Mouse (Mus musculus) G1E (cell line): Measurements from ENCODE around the gene Slc26a6. TPM values are rescaled to one million over a fixed set of nuclear protein-coding genes. Genes with fewer than 3 reads are reported as not detected.

Experiments
- ATAC-seq: 2 replicates; pipeline ENCODE4 v1.8.0; 2016; ENCODE audit warnings: mild to moderate bottlenecking; ENCODE audit not compliant: insufficient number of reproducible peaks, poor library complexity, low FRiP score, severe bottlenecking; ENCODE audit errors: extremely low read depth
- DNase-seq: peaks from one replicate; pipeline ENCODE4 v3.0.0; 2012; ENCODE audit warnings: low spot score
- H3K27me3 ChIP-seq: 2 replicates; pipeline ENCODE4 v1.6.1; 2012; ENCODE audit warnings: mild to moderate bottlenecking, low read length, inconsistent platforms; ENCODE audit not compliant: insufficient read depth
- H3K36me3 ChIP-seq: replicated peaks from 2 replicates; pipeline ENCODE3; 2012; ENCODE audit warnings: mild to moderate bottlenecking, inconsistent platforms
- H3K4me1 ChIP-seq: 2 replicates; pipeline ENCODE4 v1.6.1; 2012; ENCODE audit warnings: low read depth, low read length, inconsistent platforms, mixed read lengths; ENCODE audit not compliant: insufficient read depth
- H3K4me3 ChIP-seq: 2 replicates; pipeline ENCODE4 v1.5.1; 2012; ENCODE audit warnings: low read depth, mild to moderate bottlenecking, inconsistent platforms, low read length, moderate library complexity, mixed read lengths
- H3K9me3 ChIP-seq: replicated peaks from 2 replicates; pipeline ENCODE4 v1.6.1; 2012; ENCODE audit warnings: inconsistent platforms
- CTCF ChIP-seq: IDR thresholded peaks from 2 replicates; pipeline ENCODE4 v1.5.1; 2012; ENCODE audit warnings: low read depth, low read length, inconsistent platforms, mixed read lengths
- GATA1 ChIP-seq: IDR thresholded peaks from 2 replicates; pipeline ENCODE4 v1.6.1; 2012; ENCODE audit warnings: borderline replicate concordance, low read length, inconsistent platforms, mixed read lengths
- GATA2 ChIP-seq: IDR thresholded peaks from 2 replicates; pipeline ENCODE4 v1.6.1; 2012; ENCODE audit warnings: low read depth, low read length, inconsistent platforms, borderline replicate concordance
- POLR2AphosphoS5 ChIP-seq: IDR thresholded peaks from 2 replicates; pipeline ENCODE4 v1.6.1; 2012; ENCODE audit warnings: low read depth, low read length, inconsistent platforms; ENCODE audit not compliant: insufficient replicate concordance
- TAL1 ChIP-seq: conservative IDR thresholded peaks from 2 replicates; pipeline ENCODE4 v1.6.1; 2012; ENCODE audit warnings: low read depth, low read length, inconsistent platforms, mixed read lengths
- polyA plus RNA-seq: library from polyadenylated mRNA; stranded (reverse); fragments of >175 nt; gene quantifications from 2 replicates; pipeline ENCODE4 v1.2.3, GENCODE M21; 2012
- total RNA-seq, 2 experiments: library from RNA; stranded (forward) in 1 of 2; stranded (reverse) in 1 of 2; fragments of 200-1000 nt in 1 of 2; fragments of >200 nt in 1 of 2; fragmentation: Nextera tagmentation in 1 of 2; gene quantifications; 2 replicates each; pipeline ENCODE4 v1.2.3; 2014 to 2017

The Slc26a6 gene
- total and polyA plus RNA-seq, 3 experiments: 2.3 to 3.6 (median 3.5) TPM

- DNase-seq (no peak), ATAC-seq (no peak)
- TF ChIP-seq GATA1 (no peak), TAL1 (no peak), GATA2 (no peak), CTCF (no peak), POLR2AphosphoS5 (no peak)
- Histone ChIP-seq H3K4me3 (no peak overlapping the region), H3K36me3 (peaks cover 71% of the 10 kb centered on the region), H3K9me3 (no peaks in the 10 kb centered on the region), H3K4me1 (peaks cover 25% of the 10 kb centered on the region; the same call in 1 of the 2 replicates), H3K27me3 (peaks cover 18% of the 10 kb centered on the region)
These were observed 96.3 kb downstream of the Slc26a6 start for GRCm38 (mm10) chr9:108949231-108949966.

GRCm38 (mm10) chr9:108949967-108950728 lies 97.1 kb downstream of the Slc26a6 start:
- H3K4me3 ChIP-seq: no peak overlapping the region
- TF ChIP-seq POLR2AphosphoS5 (no peak), GATA1 (no peak), TAL1 (no peak), GATA2 (no peak), CTCF (no peak)
- DNase-seq: no peak
- no peaks in the 10 kb centered on the region for H3K9me3 ChIP-seq
- peaks cover 17% of the 10 kb centered on the region; the same call in 1 of the 2 replicates for H3K4me1 ChIP-seq
- H3K36me3 ChIP-seq: peaks cover 64% of the 10 kb centered on the region
- H3K27me3 ChIP-seq: peaks cover 19% of the 10 kb centered on the region
- no peak for ATAC-seq

GRCm38 (mm10) chr9:108953081-108953636 lies 100.1 kb downstream of the Slc26a6 start, which contains the start of gene Col7a1:
Gene Col7a1, plus strand, starts transcription at chr9:108953586.
- no peak within 1 kb of the TSS for H3K4me3 ChIP-seq
- H3K9me3 ChIP-seq: no peaks in the 10 kb centered on the region

GRCm38 (mm10) chr9:108955241-108955640 lies 102.2 kb downstream of the Slc26a6 start:
- no peaks in the 10 kb centered on the region for H3K9me3 ChIP-seq
- TF ChIP-seq TAL1 (no peak), GATA1 (no peak), POLR2AphosphoS5 (no peak)
- H3K27me3 ChIP-seq: peaks cover 60% of the 10 kb centered on the region
- peaks cover 2% of the 10 kb centered on the region; the same call in 1 of the 2 replicates for H3K4me1 ChIP-seq
- no peak overlapping the region for H3K4me3 ChIP-seq
- H3K36me3 ChIP-seq: peaks cover 13% of the 10 kb centered on the region
- ATAC-seq: no peak
- no peak for DNase-seq

More at GRCm38 (mm10) chr9:108953081-108953636, 100.1 kb downstream of the Slc26a6 start, which contains the start of gene Col7a1:
- DNase-seq (no peak), ATAC-seq (no peak)
- Histone ChIP-seq H3K27me3 (peaks cover 45% of the 10 kb centered on the region), H3K36me3 (peaks cover 34% of the 10 kb centered on the region), H3K4me1 (peaks cover 9% of the 10 kb centered on the region; the same call in 1 of the 2 replicates)
- TF ChIP-seq CTCF: no peak
- TF ChIP-seq GATA2: no peak
- TF ChIP-seq TAL1: no peak
- TF ChIP-seq POLR2AphosphoS5: no peak
- no peak for TF ChIP-seq GATA1

GRCm38 (mm10) chr9:108955846-108956245 lies 102.8 kb downstream of the Slc26a6 start:
- ATAC-seq (no peak), DNase-seq (no peak)
- peaks cover 10% of the 10 kb centered on the region for H3K36me3 ChIP-seq
- H3K4me3 ChIP-seq: no peak overlapping the region
- peaks cover 2% of the 10 kb centered on the region; the same call in 1 of the 2 replicates for H3K4me1 ChIP-seq
- TF ChIP-seq CTCF: no peak
- no peak for TF ChIP-seq POLR2AphosphoS5
- no peak for TF ChIP-seq GATA2
- TF ChIP-seq TAL1: no peak
- no peak for TF ChIP-seq GATA1
- no peaks in the 10 kb centered on the region for H3K9me3 ChIP-seq
- H3K27me3 ChIP-seq: peaks cover 65% of the 10 kb centered on the region

Other genes starting within 250 kb of the Slc26a6 start
- gene Arih2, start 203.9 kb upstream of the Slc26a6 start, total RNA-seq (2014; fragmentation: Nextera tagmentation): 77.4 and 83.1 TPM in 2 replicates
- 86.9 and 91.4 TPM in 2 replicates for gene Arih2, start 203.9 kb upstream of the Slc26a6 start, total RNA-seq (2017)
- 146 and 153 TPM in 2 replicates for gene Arih2, start 203.9 kb upstream of the Slc26a6 start, polyA plus RNA-seq
- 17.4 and 17.8 TPM in 2 replicates for gene Slc25a20, start 191.2 kb upstream of the Slc26a6 start, total RNA-seq (2014; fragmentation: Nextera tagmentation)
- 30.3 TPM in 2 replicates for gene Slc25a20, start 191.2 kb upstream of the Slc26a6 start, total RNA-seq (2017)
- gene Slc25a20, start 191.2 kb upstream of the Slc26a6 start, polyA plus RNA-seq: 5.5 and 7.7 TPM in 2 replicates
- not detected in 2 replicates for gene Prkar2a, start 164.0 kb upstream of the Slc26a6 start, total RNA-seq (2014; fragmentation: Nextera tagmentation)
- gene Prkar2a, start 164.0 kb upstream of the Slc26a6 start, total RNA-seq (2017): 0.29 and 0.38 TPM in 2 replicates
- 0.19 TPM in 1 of 2 replicates, not detected in the other for gene Prkar2a, start 164.0 kb upstream of the Slc26a6 start, polyA plus RNA-seq
- gene Ip6k2, start 69.5 kb upstream of the Slc26a6 start, total RNA-seq (2014; fragmentation: Nextera tagmentation): 39.0 and 43.0 TPM in 2 replicates
- 35.7 and 43.8 TPM in 2 replicates for gene Ip6k2, start 69.5 kb upstream of the Slc26a6 start, total RNA-seq (2017)
- gene Ip6k2, start 69.5 kb upstream of the Slc26a6 start, polyA plus RNA-seq: 29.4 and 33.6 TPM in 2 replicates
- 4.7 and 6.3 TPM in 2 replicates for gene Nckipsd, start 44.9 kb upstream of the Slc26a6 start, total RNA-seq (2014; fragmentation: Nextera tagmentation)
- gene Nckipsd, start 44.9 kb upstream of the Slc26a6 start, total RNA-seq (2017): 4.1 and 5.2 TPM in 2 replicates
- 5.6 and 8.3 TPM in 2 replicates for gene Nckipsd, start 44.9 kb upstream of the Slc26a6 start, polyA plus RNA-seq
- not detected in 2 replicates for gene Celsr3, start 27.0 kb upstream of the Slc26a6 start, total RNA-seq (2014; fragmentation: Nextera tagmentation)
- 0.11 and 0.12 TPM in 2 replicates for gene Celsr3, start 27.0 kb upstream of the Slc26a6 start, total RNA-seq (2017)
- gene Celsr3, start 27.0 kb upstream of the Slc26a6 start, polyA plus RNA-seq: 0.01 TPM in 1 of 2 replicates, not detected in the other
- not detected in 2 replicates for gene Tmem89, start 61.3 kb downstream of the Slc26a6 start, total RNA-seq (2014; fragmentation: Nextera tagmentation)
- not detected in 2 replicates for gene Tmem89, start 61.3 kb downstream of the Slc26a6 start, total RNA-seq (2017)
- gene Tmem89, start 61.3 kb downstream of the Slc26a6 start, polyA plus RNA-seq: not detected in 2 replicates
- gene Uqcrc1, start 83.3 kb downstream of the Slc26a6 start, total RNA-seq (2014; fragmentation: Nextera tagmentation): 172 and 173 TPM in 2 replicates
- 186 and 188 TPM in 2 replicates for gene Uqcrc1, start 83.3 kb downstream of the Slc26a6 start, total RNA-seq (2017)
- 448 and 452 TPM in 2 replicates for gene Uqcrc1, start 83.3 kb downstream of the Slc26a6 start, polyA plus RNA-seq
- gene Col7a1, start 100.3 kb downstream of the Slc26a6 start, total RNA-seq (2014; fragmentation: Nextera tagmentation): 0.10 and 0.30 TPM in 2 replicates
- 1.1 and 3.0 TPM in 2 replicates for gene Col7a1, start 100.3 kb downstream of the Slc26a6 start, total RNA-seq (2017)
- 0.15 and 0.28 TPM in 2 replicates for gene Col7a1, start 100.3 kb downstream of the Slc26a6 start, polyA plus RNA-seq
- gene Ucn2, start 132.7 kb downstream of the Slc26a6 start, total RNA-seq (2014; fragmentation: Nextera tagmentation): not detected in 2 replicates
- 0.17 and 0.38 TPM in 2 replicates for gene Ucn2, start 132.7 kb downstream of the Slc26a6 start, total RNA-seq (2017)
- not detected in 2 replicates for gene Ucn2, start 132.7 kb downstream of the Slc26a6 start, polyA plus RNA-seq
- gene Pfkfb4, start 138.5 kb downstream of the Slc26a6 start, total RNA-seq (2014; fragmentation: Nextera tagmentation): 7.1 and 10.0 TPM in 2 replicates
- gene Pfkfb4, start 138.5 kb downstream of the Slc26a6 start, total RNA-seq (2017): 9.1 and 9.3 TPM in 2 replicates
- gene Pfkfb4, start 138.5 kb downstream of the Slc26a6 start, polyA plus RNA-seq: 1.7 and 4.1 TPM in 2 replicates
- 17.1 and 24.2 TPM in 2 replicates for gene Shisa5, start 185.3 kb downstream of the Slc26a6 start, total RNA-seq (2014; fragmentation: Nextera tagmentation)
- gene Shisa5, start 185.3 kb downstream of the Slc26a6 start, total RNA-seq (2017): 50.0 and 50.6 TPM in 2 replicates
- gene Shisa5, start 185.3 kb downstream of the Slc26a6 start, polyA plus RNA-seq: 207 and 259 TPM in 2 replicates
- 9.6 and 14.4 TPM in 2 replicates for gene Trex1, start 206.5 kb downstream of the Slc26a6 start, total RNA-seq (2014; fragmentation: Nextera tagmentation)
- 12.2 and 19.6 TPM in 2 replicates for gene Trex1, start 206.5 kb downstream of the Slc26a6 start, total RNA-seq (2017)
- gene Trex1, start 206.5 kb downstream of the Slc26a6 start, polyA plus RNA-seq: 15.1 and 27.4 TPM in 2 replicates
- 16.4 and 17.9 TPM in 2 replicates for gene Atrip, start 220.8 kb downstream of the Slc26a6 start, total RNA-seq (2014; fragmentation: Nextera tagmentation)
- gene Atrip, start 220.8 kb downstream of the Slc26a6 start, total RNA-seq (2017): 18.1 and 22.8 TPM in 2 replicates
- gene Atrip, start 220.8 kb downstream of the Slc26a6 start, polyA plus RNA-seq: 8.5 and 9.2 TPM in 2 replicates
- gene Ccdc51, start 229.2 kb downstream of the Slc26a6 start, total RNA-seq (2014; fragmentation: Nextera tagmentation): 4.7 and 5.0 TPM in 2 replicates
- 16.0 and 16.8 TPM in 2 replicates for gene Ccdc51, start 229.2 kb downstream of the Slc26a6 start, total RNA-seq (2017)
- gene Ccdc51, start 229.2 kb downstream of the Slc26a6 start, polyA plus RNA-seq: 8.0 and 8.8 TPM in 2 replicates
- gene Tma7, start 229.3 kb downstream of the Slc26a6 start, total RNA-seq (2014; fragmentation: Nextera tagmentation): 133 and 230 TPM in 2 replicates
- 413 and 422 TPM in 2 replicates for gene Tma7, start 229.3 kb downstream of the Slc26a6 start, total RNA-seq (2017)
- 429 and 438 TPM in 2 replicates for gene Tma7, start 229.3 kb downstream of the Slc26a6 start, polyA plus RNA-seq
- gene Plxnb1, start 242.1 kb downstream of the Slc26a6 start, total RNA-seq (2014; fragmentation: Nextera tagmentation): not detected in 2 replicates
- gene Plxnb1, start 242.1 kb downstream of the Slc26a6 start, total RNA-seq (2017): 0.23 and 0.44 TPM in 2 replicates
- not detected in 2 replicates for gene Plxnb1, start 242.1 kb downstream of the Slc26a6 start, polyA plus RNA-seq